Mouse (Mus musculus) forebrain, embryonic 12.5 days (tissue): ENCODE data around the gene Ccdc91. TPM values are rescaled to one million over a fixed set of nuclear protein-coding genes. Genes with fewer than 3 reads are reported as not detected.

Source experiments
- ATAC-seq: fragments of 200-750 bp; cut with Nextera tagmentation; 2 replicates; pipeline ENCODE4 v1.8.0; 2017; ENCODE audit warnings: moderate TSS enrichment; ENCODE audit not compliant: low FRiP score
- H3K27ac ChIP-seq: fragments of 300-500 bp; sonication (generic); 2 replicates; pipeline ENCODE4 v1.5.1; 2016; ENCODE audit warnings: mild to moderate bottlenecking
- H3K27me3 ChIP-seq: fragments of 300-500 bp; sonication (generic); 2 replicates; pipeline ENCODE4 v1.6.1; 2016; ENCODE audit warnings: mild to moderate bottlenecking
- H3K36me3 ChIP-seq: fragments of 300-500 bp; sonication (generic); replicated peaks from 2 replicates; pipeline ENCODE4 v1.6.1; 2016; ENCODE audit warnings: mild to moderate bottlenecking
- H3K4me1 ChIP-seq: fragments of 300-500 bp; sonication (generic); 2 replicates; pipeline ENCODE4 v1.6.1; 2016
- H3K4me2 ChIP-seq: fragments of 300-500 bp; sonication (generic); 2 replicates; pipeline ENCODE4 v1.6.1; 2016; ENCODE audit warnings: mild to moderate bottlenecking, moderate library complexity
- H3K4me3 ChIP-seq: fragments of 300-500 bp; sonication (generic); replicated peaks from 2 replicates; pipeline ENCODE4 v1.5.1; 2016; ENCODE audit warnings: mild to moderate bottlenecking
- H3K9ac ChIP-seq: fragments of 300-500 bp; sonication (generic); 2 replicates; pipeline ENCODE4 v1.6.1; 2016; ENCODE audit warnings: mild to moderate bottlenecking
- H3K9me3 ChIP-seq: fragments of 300-500 bp; sonication (generic); 2 replicates; pipeline ENCODE4 v1.6.1; 2016
- WGBS: fragments of 180-500 bp; shearing (Covaris S2); methylation state at CpG from one replicate; pipeline ENCODE4 v1.1.7; 2016; 5-methylcytosine and 5-hydroxymethylcytosine counted together
- polyA plus RNA-seq: library from polyadenylated mRNA; unstranded; fragments of >200 nt; fragmentation: Nextera tagmentation; extraction: Ambion mirVana; gene quantifications from 2 replicates; pipeline ENCODE4 v1.2.1, GENCODE M21; 2016

The Ccdc91 gene
- polyA plus RNA-seq, 1 experiment from 2014 or later: 31.6 TPM

DNA sequence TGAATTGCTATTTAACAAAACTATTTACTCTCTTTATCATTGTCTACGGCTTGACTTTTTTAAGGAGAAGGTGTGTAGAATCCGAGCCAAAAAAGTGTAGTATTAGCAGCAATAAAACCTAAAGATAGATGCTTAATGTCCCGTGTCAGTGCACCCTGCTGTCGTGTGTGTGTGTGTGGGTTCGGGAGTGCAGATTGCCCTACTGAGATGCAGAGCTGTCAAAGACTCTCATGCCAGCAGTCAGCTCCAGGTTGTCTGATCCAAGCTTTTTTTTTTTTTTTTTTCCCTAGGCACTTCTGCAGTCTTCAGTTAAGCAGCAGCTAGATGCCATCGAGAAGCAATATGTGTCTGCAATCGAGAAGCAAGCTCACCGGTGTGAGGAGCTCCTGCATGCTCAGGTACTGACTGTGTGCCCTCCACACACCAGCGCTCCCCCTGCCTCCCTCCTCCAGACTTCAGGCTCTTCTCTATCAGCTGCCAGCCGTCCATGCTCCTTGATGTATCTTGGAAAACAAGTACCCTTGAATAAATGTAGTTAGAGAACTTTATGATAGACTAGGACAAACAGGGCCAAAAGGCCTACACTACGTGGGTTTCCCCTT is 99.7 kb downstream of the Ccdc91 start:
- no peak for ATAC-seq
- no peak overlapping the region for H3K4me3 ChIP-seq
- WGBS: 73% methylated on average over 11 of the region's 11 CpGs
- no peaks in the 10 kb centered on the region for H3K36me3 ChIP-seq
- no peak overlapping the region for H3K9ac ChIP-seq
- no peaks in the 10 kb centered on the region for H3K27me3 ChIP-seq
- no peaks in the 10 kb centered on the region for H3K9me3 ChIP-seq
- H3K27ac ChIP-seq: no peak overlapping the region
- no peak overlapping the region for H3K4me2 ChIP-seq
- H3K4me1 ChIP-seq: peaks cover 5% of the 10 kb centered on the region

- Histone ChIP-seq H3K27ac (no peak overlapping the region), H3K4me1 (no peaks in the 10 kb centered on the region), H3K36me3 (no peaks in the 10 kb centered on the region), H3K4me2 (no peak overlapping the region), H3K27me3 (no peaks in the 10 kb centered on the region), H3K9ac (no peak overlapping the region), H3K4me3 (no peak overlapping the region), H3K9me3 (no peaks in the 10 kb centered on the region)
- ATAC-seq: no peak
- 73% methylated on average over 3 of the region's 3 CpGs for WGBS
Measured at GRCm38 (mm10) chr6:147587675-147588074, 112.0 kb downstream of the Ccdc91 start.

DNA sequence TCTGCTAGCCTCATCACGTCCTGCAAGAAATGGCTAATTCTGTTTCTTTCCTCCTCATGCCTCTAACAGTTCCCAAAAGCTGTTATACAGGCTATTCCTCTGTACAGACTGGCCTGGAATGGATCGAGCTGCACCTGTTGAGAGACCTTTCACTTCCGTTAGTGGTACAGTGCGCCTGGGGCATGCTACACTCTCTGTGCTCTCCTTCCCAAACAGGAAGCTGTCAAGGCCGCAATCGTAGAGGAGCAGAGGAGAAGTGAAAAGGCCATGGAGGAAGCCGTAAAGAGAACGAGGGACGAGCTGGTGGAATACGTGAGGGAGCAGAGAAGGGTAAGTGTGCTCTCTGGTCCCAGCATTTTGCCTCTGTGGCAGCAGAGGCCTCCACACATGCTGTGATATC is 131.0 kb downstream of the Ccdc91 start:
- WGBS: 88% methylated on average over 10 of the region's 10 CpGs

GRCm38 (mm10) chr6:147607613-147608012 is 132.0 kb downstream of the Ccdc91 start:
- WGBS: 54% methylated on average over 6 of the region's 6 CpGs
- Histone ChIP-seq H3K9ac (no peak overlapping the region), H3K27me3 (no peaks in the 10 kb centered on the region), H3K9me3 (no peaks in the 10 kb centered on the region), H3K36me3 (no peaks in the 10 kb centered on the region), H3K4me1 (0 out of 2 replicates have a peak, but pooled peaks cover 3% of the 10 kb centered on the region), H3K27ac (no peak overlapping the region), H3K4me3 (no peak overlapping the region), H3K4me2 (no peak overlapping the region)
- no peak for ATAC-seq

More for the DNA sequence above, 131.0 kb downstream of the Ccdc91 start:
- H3K4me3 ChIP-seq: no peak overlapping the region
- no peak overlapping the region for H3K27ac ChIP-seq
- no peaks in the 10 kb centered on the region for H3K36me3 ChIP-seq
- no peaks in the 10 kb centered on the region for H3K27me3 ChIP-seq
- H3K4me2 ChIP-seq: no peak overlapping the region
- ATAC-seq: no peak
- H3K9ac ChIP-seq: no peak overlapping the region
- H3K9me3 ChIP-seq: no peaks in the 10 kb centered on the region
- 0 out of 2 replicates have a peak, but pooled peaks cover 3% of the 10 kb centered on the region for H3K4me1 ChIP-seq

DNA sequence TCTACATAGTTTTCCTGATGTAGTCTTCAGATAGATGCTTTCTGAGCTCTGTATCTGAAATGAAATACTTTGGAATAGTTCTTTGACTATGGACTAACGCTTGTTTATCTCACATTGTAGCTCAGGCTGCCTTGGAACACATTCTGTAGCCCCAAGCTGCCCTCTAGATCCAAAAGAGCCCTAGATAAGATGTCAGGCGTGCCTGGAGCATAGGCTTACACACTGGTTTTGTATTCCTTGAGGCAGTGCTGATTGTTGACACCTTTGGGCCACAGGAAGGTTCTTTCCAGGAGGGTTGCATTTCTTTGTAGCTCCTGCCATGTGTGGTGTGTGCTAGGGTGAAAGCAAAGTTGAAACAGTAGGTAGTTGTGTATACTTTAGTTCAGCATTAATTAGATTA is 139.7 kb downstream of the Ccdc91 start:
- Histone ChIP-seq H3K27me3 (no peaks in the 10 kb centered on the region), H3K4me2 (no peak overlapping the region), H3K4me1 (no peaks in the 10 kb centered on the region), H3K27ac (no peak overlapping the region), H3K9me3 (no peaks in the 10 kb centered on the region), H3K9ac (no peak overlapping the region), H3K36me3 (no peaks in the 10 kb centered on the region), H3K4me3 (no peak overlapping the region)
- no peak for ATAC-seq
- WGBS: 71% methylated on average over 2 of the region's 2 CpGs

GRCm38 (mm10) chr6:147623142-147623541 is 147.5 kb downstream of the Ccdc91 start:
- ATAC-seq: no peak
- WGBS: 89% methylated on average over 3 of the region's 3 CpGs
- no peak overlapping the region for H3K4me2 ChIP-seq

GRCm38 (mm10) chr6:147636464-147636863 is 160.8 kb downstream of the Ccdc91 start:
- Histone ChIP-seq H3K4me3 (no peak overlapping the region), H3K4me1 (no peaks in the 10 kb centered on the region), H3K27me3 (no peaks in the 10 kb centered on the region), H3K36me3 (no peaks in the 10 kb centered on the region; the same call in 1 of the 2 replicates), H3K4me2 (no peak overlapping the region), H3K27ac (no peak overlapping the region), H3K9ac (no peak overlapping the region), H3K9me3 (no peaks in the 10 kb centered on the region)
- no peak for ATAC-seq
- WGBS: 83% methylated on average over 5 of the region's 5 CpGs

More at GRCm38 (mm10) chr6:147623142-147623541, 147.5 kb downstream of the Ccdc91 start:
- Histone ChIP-seq H3K9ac (no peak overlapping the region), H3K27ac (no peak overlapping the region), H3K27me3 (no peaks in the 10 kb centered on the region), H3K4me3 (no peak overlapping the region), H3K36me3 (no peaks in the 10 kb centered on the region), H3K9me3 (no peaks in the 10 kb centered on the region), H3K4me1 (no peaks in the 10 kb centered on the region)

DNA sequence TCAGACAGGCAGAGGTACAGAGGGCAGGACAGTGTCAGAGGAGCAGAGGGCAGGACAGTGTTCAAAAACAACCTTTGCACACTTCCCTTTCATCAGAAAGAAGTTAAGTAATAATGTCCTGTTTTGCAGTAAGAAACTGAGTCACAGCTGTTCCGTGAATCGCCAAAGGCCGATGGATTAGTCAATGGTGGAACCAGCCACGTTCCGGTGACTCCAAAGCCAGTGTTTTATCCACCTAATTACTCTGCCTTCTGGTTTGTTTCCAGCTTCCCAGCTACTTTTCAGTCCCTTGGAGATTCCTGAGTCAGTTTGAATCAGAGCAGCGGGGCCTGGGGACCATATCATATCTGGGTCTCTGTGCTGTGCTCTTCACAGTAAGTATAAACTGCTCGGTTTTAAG is 168.2 kb downstream of the Ccdc91 start:
- no peak for ATAC-seq
- no peak overlapping the region for H3K4me2 ChIP-seq

GRCm38 (mm10) chr6:147644391-147644790 is 168.8 kb downstream of the Ccdc91 start:
- Histone ChIP-seq H3K4me2 (no peak overlapping the region), H3K27ac (no peak overlapping the region), H3K9me3 (no peaks in the 10 kb centered on the region), H3K4me3 (no peak overlapping the region), H3K27me3 (no peaks in the 10 kb centered on the region), H3K36me3 (no peaks in the 10 kb centered on the region), H3K4me1 (no peaks in the 10 kb centered on the region), H3K9ac (no peak overlapping the region)
- no peak for ATAC-seq

More for the DNA sequence above, 168.2 kb downstream of the Ccdc91 start:
- no peak overlapping the region for H3K4me3 ChIP-seq
- H3K27me3 ChIP-seq: no peaks in the 10 kb centered on the region
- H3K9ac ChIP-seq: no peak overlapping the region
- H3K4me1 ChIP-seq: no peaks in the 10 kb centered on the region
- no peak overlapping the region for H3K27ac ChIP-seq
- WGBS: 87% methylated on average over 7 of the region's 7 CpGs
- no peaks in the 10 kb centered on the region for H3K36me3 ChIP-seq
- no peaks in the 10 kb centered on the region for H3K9me3 ChIP-seq

DNA sequence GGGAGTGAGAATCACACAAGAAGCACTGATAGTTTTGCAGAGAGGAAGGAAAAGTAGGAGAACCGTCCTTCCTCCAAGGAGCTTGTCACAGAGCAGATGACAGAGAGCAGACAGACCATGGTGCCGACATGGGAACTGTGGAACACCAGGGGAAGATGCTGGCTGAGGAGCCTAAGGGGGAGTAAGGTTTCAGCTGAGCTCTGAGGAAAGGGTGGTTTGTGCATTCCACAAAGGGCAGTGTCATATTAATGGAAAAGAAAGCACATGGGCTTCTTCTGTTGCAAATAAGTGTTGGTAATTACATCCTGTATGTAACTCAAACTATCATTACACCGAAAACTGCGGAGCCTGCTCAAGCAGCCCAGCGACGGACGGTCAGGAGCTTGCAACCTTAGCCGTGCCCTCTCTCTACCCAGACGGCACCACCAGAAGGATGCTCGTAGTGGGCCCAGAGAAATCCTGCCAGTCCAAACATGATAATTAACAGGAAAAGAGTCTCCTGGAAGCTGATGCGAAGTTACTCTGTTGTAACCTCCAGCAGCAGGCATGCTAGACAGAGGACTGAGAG is 170.9 kb downstream of the Ccdc91 start:
- no peak overlapping the region for H3K4me3 ChIP-seq
- WGBS: 86% methylated on average over 11 of the region's 11 CpGs
- no peak for ATAC-seq

DNA sequence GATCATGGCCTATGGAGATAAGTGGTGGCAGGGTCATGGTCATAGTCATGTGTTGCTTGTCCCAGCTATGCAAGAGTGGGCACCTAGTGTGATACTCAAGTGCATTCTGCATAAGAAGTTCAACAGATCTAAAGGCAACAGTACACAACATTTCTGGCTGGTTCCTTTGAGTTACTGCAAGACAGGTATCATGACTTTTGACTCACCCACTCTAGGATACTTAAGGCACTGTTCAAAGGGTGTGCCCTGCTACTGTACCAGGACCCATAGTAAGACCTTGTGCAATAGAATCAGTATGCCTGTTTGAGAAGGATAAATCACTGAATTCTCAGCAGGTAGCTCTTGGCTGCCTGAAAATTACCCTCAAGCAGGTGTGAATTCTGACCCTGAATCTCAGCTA is 182.4 kb downstream of the Ccdc91 start:
- ATAC-seq: no peak
- Histone ChIP-seq H3K36me3 (no peaks in the 10 kb centered on the region), H3K9me3 (no peaks in the 10 kb centered on the region), H3K27me3 (no peaks in the 10 kb centered on the region), H3K9ac (no peak overlapping the region), H3K27ac (no peak overlapping the region), H3K4me2 (no peak overlapping the region), H3K4me1 (no peaks in the 10 kb centered on the region), H3K4me3 (no peak overlapping the region)

More for the DNA sequence above, 170.9 kb downstream of the Ccdc91 start:
- Histone ChIP-seq H3K27ac (no peak overlapping the region), H3K9me3 (no peaks in the 10 kb centered on the region), H3K4me1 (no peaks in the 10 kb centered on the region), H3K4me2 (no peak overlapping the region), H3K27me3 (no peaks in the 10 kb centered on the region), H3K9ac (no peak overlapping the region), H3K36me3 (no peaks in the 10 kb centered on the region)

- no peak for ATAC-seq
- WGBS: 82% methylated on average over 1 of the region's 1 CpGs
- no peak overlapping the region for H3K4me2 ChIP-seq
- no peak overlapping the region for H3K27ac ChIP-seq
- H3K9ac ChIP-seq: no peak overlapping the region
- H3K9me3 ChIP-seq: no peaks in the 10 kb centered on the region
- no peak overlapping the region for H3K4me3 ChIP-seq
- H3K4me1 ChIP-seq: no peaks in the 10 kb centered on the region
- no peaks in the 10 kb centered on the region for H3K36me3 ChIP-seq
- no peaks in the 10 kb centered on the region for H3K27me3 ChIP-seq
Measured at GRCm38 (mm10) chr6:147660718-147661117, 185.1 kb downstream of the Ccdc91 start.

DNA sequence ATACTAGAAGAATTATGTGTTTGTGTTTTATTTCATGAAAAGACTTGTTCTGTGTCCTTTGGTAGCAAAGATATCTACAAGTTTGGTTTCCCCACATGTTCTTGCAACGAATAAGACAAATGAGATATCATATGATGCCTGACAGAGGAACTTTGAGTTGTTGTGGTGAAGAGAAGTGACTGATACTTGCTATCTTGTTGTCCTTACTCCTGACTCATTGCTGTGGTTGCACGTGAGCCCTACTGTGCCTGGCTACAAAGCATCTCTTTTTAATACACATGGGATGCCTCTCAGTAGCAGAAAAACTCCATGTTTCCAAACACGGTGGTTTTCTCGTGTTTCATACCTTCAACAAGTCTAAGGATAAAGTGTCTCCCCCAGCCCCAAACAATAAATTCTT is 186.2 kb downstream of the Ccdc91 start:
- Histone ChIP-seq H3K4me2 (no peak overlapping the region), H3K4me1 (no peaks in the 10 kb centered on the region), H3K9ac (no peak overlapping the region), H3K27ac (no peak overlapping the region), H3K27me3 (no peaks in the 10 kb centered on the region), H3K36me3 (no peaks in the 10 kb centered on the region), H3K9me3 (no peaks in the 10 kb centered on the region), H3K4me3 (no peak overlapping the region)
- ATAC-seq: no peak
- WGBS: 78% methylated on average over 4 of the region's 4 CpGs
